Mouse (Mus musculus) kidney, postnatal 0 days (tissue): ENCODE results near the gene Tmem147. TPM values are rescaled to one million over a fixed set of nuclear protein-coding genes. Genes with fewer than 3 reads are reported as not detected.

ENCODE experiments used
- ATAC-seq: fragments of 200-750 bp; cut with Nextera tagmentation; replicated peaks from 2 replicates; pipeline ENCODE4 v1.8.0; 2017; ENCODE audit warnings: low read depth, moderate number of reproducible peaks, moderate TSS enrichment, moderate library complexity; ENCODE audit not compliant: low FRiP score
- DNase-seq: peaks from one replicate; pipeline ENCODE4 v3.0.0-alpha.2; 2016; ENCODE audit warnings: low spot score
- H3K27ac ChIP-seq: fragments of 300-500 bp; sonication (generic); 2 replicates; pipeline ENCODE4 v1.5.1; 2014; ENCODE audit warnings: mild to moderate bottlenecking
- H3K27me3 ChIP-seq: fragments of 300-500 bp; sonication (generic); 2 replicates; pipeline ENCODE4 v1.6.1; 2014; ENCODE audit warnings: low read length, mixed read lengths; ENCODE audit not compliant: insufficient read depth
- H3K36me3 ChIP-seq: fragments of 300-500 bp; sonication (generic); 2 replicates; pipeline ENCODE4 v1.6.1; 2014; ENCODE audit warnings: low read length, mixed read lengths; ENCODE audit not compliant: insufficient read depth
- H3K4me1 ChIP-seq: fragments of 300-500 bp; sonication (generic); replicated peaks from 2 replicates; pipeline ENCODE4 v1.6.1; 2014; ENCODE audit warnings: antibody characterized with exemption, low read length, mixed read lengths; ENCODE audit not compliant: insufficient read depth
- H3K4me2 ChIP-seq: fragments of 300-500 bp; sonication (generic); 2 replicates; pipeline ENCODE4 v1.6.1; 2014; ENCODE audit warnings: mild to moderate bottlenecking, low read length, moderate library complexity, mixed read lengths
- H3K4me3 ChIP-seq: fragments of 300-500 bp; sonication (generic); replicated peaks from 2 replicates; pipeline ENCODE4 v1.5.1; 2014; ENCODE audit warnings: low read depth, low read length
- H3K9ac ChIP-seq: fragments of 300-500 bp; sonication (generic); 2 replicates; pipeline ENCODE4 v1.6.1; 2014; ENCODE audit warnings: low read depth, low read length
- H3K9me3 ChIP-seq: fragments of 300-500 bp; sonication (generic); replicated peaks from 2 replicates; pipeline ENCODE4 v1.6.1; 2016; ENCODE audit warnings: low read length, inconsistent platforms, mixed read lengths
- CTCF ChIP-seq: IDR thresholded peaks from 2 replicates; pipeline ENCODE4 v1.5.1; 2016; ENCODE audit warnings: antibody characterized with exemption, low read depth, mild to moderate bottlenecking, moderate library complexity
- WGBS: fragments of 180-500 bp; shearing (Covaris S2); extraction: QIAGEN DNeasy Blood & Tissue Kit; methylation state at CpG from one replicate; pipeline ENCODE4 v1.1.7; 2014; 5-methylcytosine and 5-hydroxymethylcytosine counted together
- polyA plus RNA-seq: library from polyadenylated mRNA; unstranded; fragments of >200 nt; fragmentation: Nextera tagmentation; extraction: Ambion mirVana; gene quantifications from 2 replicates; pipeline ENCODE4 v1.2.1, GENCODE M21; 2015

The Tmem147 gene
- polyA plus RNA-seq, 1 experiment from 2014 or later: 320 TPM

- H3K9ac ChIP-seq: no peak overlapping the region
- H3K27me3 ChIP-seq: no peaks in the 10 kb centered on the region
- TF ChIP-seq CTCF: no peak
- H3K27ac ChIP-seq: no peak overlapping the region
- H3K4me3 ChIP-seq: no peak overlapping the region
- WGBS: 29% methylated on average over 11 of the region's 11 CpGs
- no peak overlapping the region for H3K4me2 ChIP-seq
- H3K4me1 ChIP-seq: no peaks in the 10 kb centered on the region
- DNase-seq (no peak), ATAC-seq (no peak)
- H3K9me3 ChIP-seq: no peaks in the 10 kb centered on the region
- H3K36me3 ChIP-seq: no peaks in the 10 kb centered on the region
These were observed 35.8 kb upstream of the Tmem147 start for GRCm38 (mm10) chr7:30765173-30765572.

DNA sequence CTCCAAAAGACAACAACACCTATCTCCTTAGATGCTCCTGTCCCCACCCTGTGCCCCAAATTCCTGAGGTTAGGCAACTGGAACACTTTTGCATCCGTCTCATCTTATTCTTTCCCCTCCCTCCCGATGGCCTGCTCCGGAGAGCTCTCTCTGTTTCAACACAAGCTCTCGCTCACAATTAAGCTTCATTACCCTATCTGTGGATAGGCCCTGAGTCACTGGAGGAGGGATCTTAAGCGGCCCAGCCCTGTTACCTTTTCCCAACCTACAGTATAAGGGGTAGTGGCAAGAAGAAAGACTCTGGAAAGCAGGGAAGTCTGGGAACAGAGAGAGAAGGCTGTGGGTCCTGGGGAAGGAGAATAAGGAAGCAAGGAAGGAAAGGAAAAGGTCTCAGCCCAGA is 34.1 kb upstream of the Tmem147 start, which contains the start of gene Dmkn:
Gene Dmkn (plus strand): TSS at position 301 of the 400 bp plus-strand sequence.
- H3K9ac ChIP-seq: no peak within 1 kb of the TSS
- 33% methylated on average over 5 of the region's 5 CpGs for WGBS
- TF ChIP-seq CTCF: no peak
- H3K4me1 ChIP-seq: no peaks in the 10 kb centered on the region
- no peak within 1 kb of the TSS for H3K27ac ChIP-seq
- no peaks in the 10 kb centered on the region for H3K36me3 ChIP-seq
- no peak within 1 kb of the TSS for H3K4me2 ChIP-seq
- H3K27me3 ChIP-seq: no peaks in the 10 kb centered on the region
- DNase-seq (no peak), ATAC-seq (no peak)
- H3K9me3 ChIP-seq: no peaks in the 10 kb centered on the region
- no peak within 1 kb of the TSS for H3K4me3 ChIP-seq

- H3K4me1 ChIP-seq: no peaks in the 10 kb centered on the region
- ATAC-seq (no peak), DNase-seq (no peak)
- 80% methylated on average over 4 of the region's 4 CpGs for WGBS
- no peak overlapping the region for H3K4me3 ChIP-seq
- no peaks in the 10 kb centered on the region for H3K36me3 ChIP-seq
- no peak overlapping the region for H3K27ac ChIP-seq
- no peaks in the 10 kb centered on the region for H3K9me3 ChIP-seq
- H3K4me2 ChIP-seq: no peak overlapping the region
- H3K27me3 ChIP-seq: no peaks in the 10 kb centered on the region
- H3K9ac ChIP-seq: no peak overlapping the region
- TF ChIP-seq CTCF: no peak
These were observed 32.5 kb upstream of the Tmem147 start for GRCm38 (mm10) chr7:30761769-30762352.

DNA sequence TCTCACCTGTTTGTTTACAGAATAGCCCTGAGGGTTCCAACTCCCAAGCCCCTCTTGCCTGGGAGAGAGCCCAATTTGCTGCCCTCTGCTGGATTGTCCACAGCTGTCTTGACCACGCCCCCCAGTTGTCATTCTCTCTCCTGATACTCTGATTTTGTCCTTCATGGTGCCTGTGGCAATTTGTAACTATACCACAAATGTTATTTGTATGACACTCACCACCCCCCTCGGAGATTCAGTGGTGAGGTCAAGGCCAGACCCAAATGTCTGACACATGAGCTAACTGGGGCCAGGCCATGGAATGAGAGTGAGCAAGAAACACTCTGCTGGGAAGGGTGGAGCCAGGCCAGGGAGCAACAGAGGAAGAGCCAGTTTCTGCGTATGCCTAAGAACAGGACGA is 29.5 kb upstream of the Tmem147 start:
- no peaks in the 10 kb centered on the region for H3K9me3 ChIP-seq
- H3K27me3 ChIP-seq: no peaks in the 10 kb centered on the region
- DNase-seq: peak; percentile 64
- no peak overlapping the region for H3K4me2 ChIP-seq
- no peak overlapping the region for H3K9ac ChIP-seq
- ATAC-seq: peak; percentile 34; the same call in 1 of the 2 replicates
- no peak overlapping the region for H3K4me3 ChIP-seq
- H3K4me1 ChIP-seq: no peaks in the 10 kb centered on the region
- TF ChIP-seq CTCF: peak; percentile 69
- no peak overlapping the region for H3K27ac ChIP-seq
- 19% methylated on average over 4 of the region's 4 CpGs for WGBS
- no peaks in the 10 kb centered on the region for H3K36me3 ChIP-seq

GRCm38 (mm10) chr7:30757001-30757400 is 27.7 kb upstream of the Tmem147 start:
- no peak for TF ChIP-seq CTCF
- 83% methylated on average over 3 of the region's 3 CpGs for WGBS
- Histone ChIP-seq H3K27ac (no peak overlapping the region), H3K27me3 (no peaks in the 10 kb centered on the region), H3K36me3 (no peaks in the 10 kb centered on the region), H3K4me3 (no peak overlapping the region), H3K9ac (no peak overlapping the region), H3K4me2 (no peak overlapping the region), H3K9me3 (no peaks in the 10 kb centered on the region), H3K4me1 (no peaks in the 10 kb centered on the region)
- ATAC-seq (peak; percentile 23; the same call in 1 of the 2 replicates), DNase-seq (no peak)

- ATAC-seq: peak; percentile 27; the same call in 1 of the 2 replicates
- Histone ChIP-seq H3K27ac (0 out of 2 replicates have a peak within 1 kb of the TSS, but pooled peaks have one; percentile 42), H3K4me3 (no peak within 1 kb of the TSS), H3K4me2 (no peak within 1 kb of the TSS), H3K9ac (no peak within 1 kb of the TSS), H3K9me3 (no peaks in the 10 kb centered on the region), H3K27me3 (no peaks in the 10 kb centered on the region), H3K36me3 (no peaks in the 10 kb centered on the region), H3K4me1 (0 out of 2 replicates have a peak, but pooled peaks cover 4% of the 10 kb centered on the region)
- DNase-seq: peak; percentile 27
- 29% methylated on average over 5 of the region's 5 CpGs for WGBS
- TF ChIP-seq CTCF: no peak
These were observed 21.8 kb upstream of the Tmem147 start, which contains the start of gene Sbsn for GRCm38 (mm10) chr7:30751086-30751669. Gene Sbsn (plus strand): TSS chr7:30751471.
